Mouse (Mus musculus) adrenal gland, postnatal 14 days (tissue): ENCODE results near the gene Actrt2. TPM values are rescaled to one million over a fixed set of nuclear protein-coding genes. Genes with fewer than 3 reads are reported as not detected.

ENCODE experiments used
- DNase-seq: peaks from one replicate; pipeline ENCODE4 v3.0.0; 2021; ENCODE audit warnings: mixed read lengths
- long read RNA-seq, 2 experiments: library from polyadenylated mRNA; stranded (forward); transcript quantifications; one replicate each; pipeline ENCODE4 v2.0.0; 2021
- total RNA-seq: library from RNA; stranded (reverse); gene quantifications from 2 replicates; pipeline ENCODE4 v1.2.3, GENCODE M21; 2021

Actrt2 gene
- total RNA-seq: not detected in 2 replicates
- long read RNA-seq, experiment 1: 0 reads
- long read RNA-seq, experiment 2: 0 reads

DNA sequence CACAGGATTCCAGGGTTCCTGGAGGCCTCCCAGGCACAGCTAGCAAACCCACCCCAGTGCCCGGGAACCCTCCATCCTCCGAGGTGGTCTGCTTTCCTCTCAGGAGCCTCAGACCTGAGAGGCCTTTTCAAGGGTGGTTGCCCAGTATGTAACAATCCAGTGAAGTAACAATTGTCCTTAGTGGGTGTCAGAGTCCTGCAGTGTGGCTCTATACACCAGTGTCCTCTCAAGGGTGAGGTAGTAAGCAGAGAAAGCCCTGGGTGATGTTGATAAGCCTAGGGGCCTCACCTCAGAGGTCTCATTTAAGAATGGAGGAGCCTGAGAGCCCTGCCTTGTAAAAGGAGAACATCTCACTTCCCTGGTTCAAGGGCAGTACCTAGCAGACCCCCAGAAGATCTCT, at the start of gene Actrt2:
Gene Actrt2 (minus strand): TSS at position 101 of the 400 bp plus-strand sequence.
- DNase-seq: no peak

DNA sequence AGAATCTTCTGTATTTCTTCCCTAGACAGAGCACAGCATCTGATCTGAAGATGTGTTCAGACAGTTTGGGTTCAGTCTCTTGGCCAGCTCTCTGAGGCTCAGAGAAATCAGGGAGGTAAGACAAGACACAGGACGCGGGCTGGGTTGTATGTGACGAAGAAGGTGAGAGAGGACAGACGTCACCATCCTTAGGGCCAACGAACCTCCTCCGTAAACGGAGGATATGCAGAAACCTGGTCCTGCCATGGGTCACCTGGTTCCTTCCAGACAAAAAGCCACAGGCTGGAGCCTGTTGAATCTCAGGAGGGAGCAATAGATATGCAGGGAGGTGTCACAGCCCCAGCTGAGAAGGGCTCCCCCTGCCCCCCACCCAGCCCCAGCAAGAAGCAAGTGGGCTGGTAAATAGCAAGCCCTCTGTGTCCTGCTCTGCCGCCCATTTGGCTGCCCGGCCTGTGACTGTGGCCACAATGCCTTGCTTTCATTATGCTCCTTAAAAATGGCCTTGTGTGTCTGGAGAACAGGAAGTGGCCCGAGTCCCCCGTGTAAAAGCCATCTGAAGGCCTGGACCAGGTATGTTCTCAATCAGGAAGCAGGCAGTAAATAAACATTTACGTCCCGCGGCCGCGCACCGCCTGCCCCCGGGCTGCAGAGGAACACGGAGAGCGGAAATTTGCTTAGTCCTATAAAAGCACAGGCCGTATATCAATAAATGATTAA, 41.9 kb upstream of the Actrt2 start:
- DNase-seq: no peak

GRCm38 (mm10) chr4:154708811-154709210, 41.1 kb upstream of the Actrt2 start:
- DNase-seq: no peak

DNA sequence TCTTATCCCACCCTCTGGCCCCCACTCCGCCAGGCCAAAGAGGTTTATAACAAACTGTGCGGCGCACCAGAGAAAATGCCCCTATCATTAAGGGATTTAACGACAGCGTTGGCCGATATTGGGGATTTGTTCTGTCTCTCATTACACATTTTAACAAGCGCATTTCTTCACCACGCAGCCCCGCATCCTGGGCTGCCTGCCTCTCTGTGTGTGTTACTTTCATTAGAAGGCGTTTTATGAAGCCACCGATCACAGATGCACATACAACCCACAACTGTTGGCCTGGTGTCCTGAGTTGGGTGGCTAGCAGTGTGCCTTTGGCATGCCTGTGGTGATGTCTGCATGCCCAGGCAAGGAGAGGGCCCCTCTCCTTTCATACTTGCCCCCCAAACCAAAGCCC, 40.6 kb upstream of the Actrt2 start:
- no peak for DNase-seq

DNA sequence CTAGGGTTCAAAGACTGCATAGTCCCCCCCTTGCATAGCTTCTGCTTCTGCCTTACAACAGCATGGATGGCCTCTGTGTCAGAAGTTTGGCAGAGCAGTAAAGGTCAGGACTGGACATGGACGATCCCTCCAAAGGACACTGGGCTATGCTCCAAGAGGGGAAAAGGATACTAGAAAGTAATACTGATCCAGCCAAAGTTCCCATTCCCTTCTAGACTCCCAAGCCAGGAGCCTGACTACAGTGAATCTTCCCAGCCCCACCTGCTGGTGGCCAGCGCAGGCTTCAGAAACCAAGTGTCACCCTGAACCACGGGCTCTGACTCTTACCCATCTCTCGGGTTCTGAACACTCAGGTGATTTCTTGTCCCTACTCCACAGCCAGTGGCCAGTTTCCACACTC, 39.9 kb upstream of the Actrt2 start:
- DNase-seq: no peak

- no peak for DNase-seq
These were observed 38.8 kb upstream of the Actrt2 start for GRCm38 (mm10) chr4:154706442-154706841.

DNA sequence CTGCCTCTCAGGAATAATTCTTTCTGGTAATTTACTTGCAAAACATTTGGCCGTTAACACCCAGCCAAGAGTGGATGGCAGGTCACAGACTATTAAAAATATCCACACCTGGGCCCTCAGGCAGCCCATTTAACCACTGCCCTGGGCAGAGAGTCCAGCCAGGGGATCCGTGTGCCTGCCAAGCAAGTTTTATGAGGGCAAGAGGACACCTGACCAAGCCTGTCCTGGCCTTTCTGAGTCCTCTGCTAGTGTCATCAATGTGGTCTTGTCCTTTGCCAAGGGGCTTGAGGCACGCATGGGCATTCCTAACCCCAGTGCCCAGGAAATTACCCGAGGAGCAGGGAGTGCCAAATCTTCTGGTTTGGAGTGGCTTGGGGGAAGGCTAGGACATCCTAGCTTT, 38.0 kb upstream of the Actrt2 start:
- DNase-seq: no peak

- DNase-seq: no peak
These were observed 37.4 kb upstream of the Actrt2 start for GRCm38 (mm10) chr4:154705056-154705455.

- DNase-seq: no peak
These were observed 36.9 kb upstream of the Actrt2 start for GRCm38 (mm10) chr4:154704591-154704990.

DNA sequence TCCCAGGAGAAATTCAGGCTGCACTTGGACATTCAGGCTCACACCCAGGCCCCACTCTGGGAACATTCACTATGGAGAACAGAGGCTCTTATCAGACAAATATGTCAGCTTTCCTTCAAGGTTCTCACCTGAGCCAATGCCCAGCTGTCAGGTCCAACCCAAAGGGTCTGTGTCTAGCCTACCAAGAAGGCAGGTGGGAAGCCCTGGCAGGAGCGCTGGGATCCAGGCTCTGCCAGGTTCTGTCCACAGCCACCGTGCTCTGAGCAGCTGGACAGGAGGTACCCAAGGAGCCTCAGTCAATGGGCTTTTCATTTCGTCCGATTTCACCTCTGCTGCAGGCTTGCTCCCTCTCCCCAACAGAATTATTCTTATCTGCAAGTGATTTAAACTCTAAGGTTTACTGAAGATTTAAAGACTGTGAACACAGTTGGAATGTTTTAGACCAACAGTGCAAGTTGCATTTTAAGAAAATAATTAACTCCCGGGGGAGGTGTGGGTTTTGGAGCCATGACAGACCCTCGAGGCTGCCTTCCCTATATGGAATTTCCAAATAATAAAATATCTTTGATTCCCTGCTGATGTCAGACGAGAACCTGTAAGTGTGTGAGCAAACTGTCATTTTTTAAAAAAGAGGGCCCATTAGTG, 35.9 kb upstream of the Actrt2 start:
- DNase-seq: no peak

- DNase-seq: no peak
These were observed 35.3 kb upstream of the Actrt2 start for GRCm38 (mm10) chr4:154702931-154703330.

- DNase-seq: no peak
These were observed 34.5 kb upstream of the Actrt2 start for GRCm38 (mm10) chr4:154702186-154702585.

DNA sequence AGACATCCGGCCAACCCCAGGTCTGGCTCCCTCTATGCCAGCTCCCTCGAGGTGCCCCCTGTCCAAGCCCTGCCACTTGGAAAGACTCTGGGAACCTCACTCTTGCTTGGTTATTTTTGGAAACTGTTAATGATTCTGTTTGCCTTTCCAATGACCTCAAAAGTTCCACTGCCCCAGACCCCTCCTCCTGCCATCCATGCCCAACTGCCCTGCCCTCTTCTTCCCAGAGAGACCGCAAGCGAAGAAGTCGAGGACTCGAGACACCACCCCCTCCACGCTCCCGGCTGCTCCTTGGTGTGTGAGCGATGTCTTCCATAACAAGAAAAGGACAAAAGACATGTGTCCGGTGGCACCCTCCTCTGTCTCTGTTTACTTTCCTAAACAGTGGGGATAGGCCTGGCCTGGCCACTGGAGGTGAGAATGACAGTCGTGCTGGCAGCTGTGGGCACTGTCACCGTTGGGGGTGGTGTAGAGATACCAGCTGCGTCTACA, 33.3 kb upstream of the Actrt2 start:
- DNase-seq: no peak

GRCm38 (mm10) chr4:154700436-154700835, 32.8 kb upstream of the Actrt2 start:
- no peak for DNase-seq

- DNase-seq: no peak
These were observed 31.6 kb upstream of the Actrt2 start for GRCm38 (mm10) chr4:154699236-154699635.

GRCm38 (mm10) chr4:154698631-154699030, 31.0 kb upstream of the Actrt2 start:
- DNase-seq: no peak

DNA sequence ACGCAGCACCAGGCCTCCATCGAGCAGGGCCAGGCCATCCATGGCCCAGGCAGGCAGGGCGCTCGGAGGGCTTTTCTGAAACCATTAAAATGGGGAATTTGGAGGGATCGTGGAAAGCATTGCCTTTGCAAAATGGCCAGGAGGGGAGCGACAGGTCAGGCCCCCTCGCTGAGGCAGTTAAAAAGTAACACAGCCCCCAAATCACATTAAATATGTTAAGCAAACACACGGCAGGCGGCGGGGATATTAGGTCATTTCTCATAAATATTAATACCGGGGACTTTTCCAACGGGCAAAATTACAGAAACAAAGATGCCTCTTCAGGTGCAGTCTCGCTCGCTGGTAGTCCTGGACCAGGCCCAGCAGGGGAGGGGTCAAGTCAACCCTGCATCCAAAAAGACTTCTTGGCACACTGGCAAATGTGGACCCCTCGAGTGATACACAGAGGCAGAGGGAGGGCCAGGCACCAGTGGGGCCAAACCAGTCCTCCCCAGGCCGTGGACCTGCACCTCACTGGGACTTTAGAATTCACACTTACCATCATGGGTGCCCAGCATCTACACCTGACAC, 30.4 kb upstream of the Actrt2 start:
- no peak for DNase-seq

- no peak for DNase-seq
These were observed 29.8 kb upstream of the Actrt2 start for GRCm38 (mm10) chr4:154697476-154697875.

DNA sequence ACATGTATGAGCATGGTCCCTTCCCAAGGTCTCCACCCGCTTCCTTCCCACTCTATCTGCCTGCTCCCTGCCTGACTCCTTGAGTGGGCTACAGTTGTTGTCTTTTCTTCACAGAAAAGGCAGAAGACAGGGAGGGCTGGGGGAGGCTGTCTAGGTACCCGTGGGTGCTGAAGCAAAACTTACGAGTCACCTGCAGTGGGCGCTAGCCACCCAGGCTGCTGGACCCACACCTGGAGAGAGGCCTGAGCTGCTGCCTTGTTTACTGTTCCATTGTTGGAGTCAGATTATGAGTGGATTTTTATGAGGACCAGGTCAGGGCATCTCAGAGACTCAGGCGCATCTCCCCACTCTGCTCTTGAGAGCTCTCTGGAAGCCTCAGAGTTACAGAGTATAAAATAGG, 28.9 kb upstream of the Actrt2 start:
- DNase-seq: no peak

DNA sequence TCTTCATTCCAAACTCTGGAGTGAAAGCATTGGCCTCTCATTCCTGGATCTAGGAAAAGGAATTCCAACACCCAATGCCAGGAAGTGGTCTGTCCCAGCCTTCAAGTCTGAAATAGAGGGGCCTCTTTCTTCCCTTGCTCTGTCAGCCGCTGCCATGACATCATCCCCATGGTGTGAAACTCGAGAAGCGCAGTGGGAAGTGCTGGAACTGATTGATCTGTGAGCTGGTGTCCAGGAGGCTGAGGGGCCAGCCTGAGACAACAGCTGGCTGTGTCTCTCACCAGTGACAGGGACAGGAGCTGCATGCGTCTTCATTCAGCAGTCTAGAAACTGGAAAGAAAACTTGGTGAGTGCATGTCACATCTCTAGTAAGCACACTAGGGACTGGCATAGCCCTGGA, 28.5 kb upstream of the Actrt2 start:
- no peak for DNase-seq

DNA sequence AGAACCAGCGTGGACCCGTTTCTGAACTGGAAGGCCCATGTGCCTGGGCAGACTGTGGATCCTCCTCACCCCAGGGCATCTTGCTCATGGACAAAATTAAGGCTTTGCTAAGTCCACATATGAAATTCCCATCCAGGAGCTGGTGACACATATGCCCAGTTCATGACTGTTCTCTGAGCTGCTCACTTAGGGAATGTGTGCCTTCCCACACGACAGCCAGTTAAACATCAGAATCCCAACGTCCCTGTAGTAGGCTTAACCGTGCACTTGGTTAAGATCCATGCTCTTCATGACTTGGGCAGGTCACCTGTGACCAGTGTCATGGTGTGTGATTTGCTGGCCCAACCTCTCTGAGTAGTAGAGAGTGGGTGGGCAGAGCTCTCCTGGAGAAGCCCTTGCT, 26.7 kb upstream of the Actrt2 start:
- DNase-seq: no peak

- DNase-seq: no peak
These were observed 25.8 kb upstream of the Actrt2 start for GRCm38 (mm10) chr4:154693348-154694015.
